Mouse (Mus musculus) intestine, embryonic 14.5 days (tissue): ENCODE data around the gene Ahsg. TPM values are rescaled to one million over a fixed set of nuclear protein-coding genes. Genes with fewer than 3 reads are reported as not detected.
"Not testable (repeated sequence)": the region's sequence is repeated elsewhere in the genome, so short reads cannot be mapped to it uniquely, and the experiment has no call there.

Experiments used
- ATAC-seq: fragments of 200-750 bp; cut with Nextera tagmentation; replicated peaks from 2 replicates; pipeline ENCODE4 v1.8.0; 2017; ENCODE audit warnings: low read depth, moderate number of reproducible peaks, moderate TSS enrichment, moderate library complexity; ENCODE audit not compliant: low FRiP score, low TSS enrichment
- DNase-seq: peaks from one replicate; pipeline ENCODE4 v3.0.0-alpha.2; 2018; ENCODE audit warnings: low spot score
- H3K27ac ChIP-seq: fragments of 300-500 bp; sonication (generic); 2 replicates; pipeline ENCODE4 v1.5.1; 2014; ENCODE audit warnings: low read depth, mild to moderate bottlenecking, control low read depth
- H3K27me3 ChIP-seq: fragments of 300-500 bp; sonication (generic); replicated peaks from 2 replicates; pipeline ENCODE4 v1.6.1; 2014; ENCODE audit warnings: low read length, control low read depth; ENCODE audit not compliant: control insufficient read depth, insufficient read depth
- H3K36me3 ChIP-seq: fragments of 300-500 bp; sonication (generic); 2 replicates; pipeline ENCODE4 v1.6.1; 2014; ENCODE audit warnings: low read length, control low read depth; ENCODE audit not compliant: control insufficient read depth, insufficient read depth
- H3K4me1 ChIP-seq: fragments of 300-500 bp; sonication (generic); replicated peaks from 2 replicates; pipeline ENCODE4 v1.6.1; 2014; ENCODE audit warnings: low read length, control low read depth, mixed read lengths; ENCODE audit not compliant: control insufficient read depth, insufficient read depth
- H3K4me2 ChIP-seq: fragments of 300-500 bp; sonication (generic); 2 replicates; pipeline ENCODE4 v1.6.1; 2014; ENCODE audit warnings: low read length
- H3K4me3 ChIP-seq: fragments of 300-500 bp; sonication (generic); 2 replicates; pipeline ENCODE4 v1.5.1; 2014; ENCODE audit warnings: low read depth, low read length, control low read depth, mixed read lengths
- H3K9ac ChIP-seq: fragments of 300-500 bp; sonication (generic); 2 replicates; pipeline ENCODE4 v1.6.1; 2014; ENCODE audit warnings: mild to moderate bottlenecking, low read length
- H3K9me3 ChIP-seq: fragments of 300-500 bp; sonication (generic); 2 replicates; pipeline ENCODE4 v1.6.1; 2016; ENCODE audit warnings: low read length, control low read depth; ENCODE audit not compliant: control insufficient read depth
- WGBS: fragments of 180-500 bp; shearing (Covaris S2); extraction: QIAGEN DNeasy Blood & Tissue Kit; methylation state at CpG from one replicate; pipeline ENCODE4 v1.1.7; 2014; 5-methylcytosine and 5-hydroxymethylcytosine counted together
- polyA plus RNA-seq: library from polyadenylated mRNA; unstranded; fragments of >200 nt; fragmentation: Nextera tagmentation; extraction: Ambion mirVana; gene quantifications from 2 replicates; pipeline ENCODE4 v1.2.1, GENCODE M21; 2014

Gene Ahsg
- polyA plus RNA-seq, 1 experiment from 2014 or later, result 0.43 TPM

DNA sequence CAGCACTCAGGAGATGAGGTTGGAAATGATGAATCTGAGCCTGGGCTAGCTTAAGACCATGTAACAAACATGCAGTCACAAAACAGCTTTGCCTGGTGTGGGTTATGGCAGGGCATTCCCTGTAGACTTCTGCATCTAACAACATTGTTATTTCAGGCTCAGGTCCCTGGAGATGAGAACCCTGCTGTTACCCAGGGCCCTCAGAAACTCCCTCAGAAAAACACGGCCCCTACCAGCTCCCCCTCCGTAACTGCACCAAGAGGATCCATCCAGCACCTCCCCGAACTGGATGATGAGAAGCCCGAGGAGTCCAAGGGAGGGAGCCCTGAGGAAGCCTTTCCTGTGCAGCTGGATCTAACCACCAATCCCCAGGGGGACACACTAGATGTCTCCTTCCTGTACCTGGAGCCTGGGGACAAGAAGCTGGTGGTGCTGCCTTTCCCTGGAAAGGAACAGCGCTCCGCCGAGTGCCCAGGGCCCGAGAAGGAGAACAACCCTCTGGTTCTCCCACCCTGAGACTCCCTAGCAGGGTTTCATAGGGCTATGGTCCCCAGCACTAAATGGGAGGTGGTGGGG, 48.1 kb downstream of the Ahsg start:
- WGBS, result 83% methylated on average over 8 of the region's 8 CpGs

DNA sequence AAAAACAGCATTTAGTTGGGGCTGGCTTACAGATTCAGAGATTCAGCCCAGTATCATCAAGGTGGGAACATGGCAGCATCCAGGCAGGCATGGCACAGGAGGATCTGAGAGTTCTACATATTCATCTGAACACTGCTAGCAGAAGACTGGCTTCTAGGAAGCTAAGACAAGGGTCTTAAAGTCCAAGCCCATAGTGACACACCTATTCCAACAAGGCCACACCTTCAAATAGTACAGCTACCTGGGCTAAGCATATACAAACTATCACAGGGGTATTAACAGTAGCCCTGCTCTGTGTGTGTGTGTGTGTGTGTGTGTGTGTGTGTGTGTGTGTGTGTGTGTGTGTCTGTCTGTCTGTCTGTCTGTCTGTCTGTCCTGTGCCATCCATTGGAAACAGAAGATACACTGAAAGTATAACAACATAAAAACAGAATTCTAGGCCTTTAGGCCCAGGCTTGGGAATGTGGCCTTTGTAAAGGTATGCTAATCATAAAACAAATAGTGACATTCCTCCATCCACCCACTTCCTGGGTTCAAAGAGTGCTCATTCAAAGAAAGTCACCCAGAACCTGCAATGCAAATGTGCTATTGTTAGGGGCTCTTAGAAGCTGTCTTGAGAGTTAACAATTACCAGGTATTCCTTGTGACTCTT, 50.9 kb downstream of the Ahsg start:
- ATAC-seq, DNase-seq, H3K9me3 ChIP-seq, H3K36me3 ChIP-seq, H3K9ac ChIP-seq, H3K4me3 ChIP-seq, H3K27me3 ChIP-seq, H3K4me1 ChIP-seq, H3K27ac ChIP-seq, H3K4me2 ChIP-seq: not testable (repeated sequence)

More for the DNA sequence above, 48.1 kb downstream of the Ahsg start:
- H3K4me1 ChIP-seq, result no peaks in the 10 kb centered on the region
- no peak for ATAC-seq
- H3K9ac ChIP-seq, result no peak overlapping the region
- DNase-seq, result no peak
- H3K36me3 ChIP-seq, result no peaks in the 10 kb centered on the region
- no peak overlapping the region for H3K27ac ChIP-seq
- H3K4me2 ChIP-seq, result no peak overlapping the region
- H3K27me3 ChIP-seq, result no peaks in the 10 kb centered on the region
- H3K4me3 ChIP-seq, result no peak overlapping the region
- no peaks in the 10 kb centered on the region for H3K9me3 ChIP-seq

GRCm38 (mm10) chr16:22947371-22947770, 56.3 kb downstream of the Ahsg start:
- no peaks in the 10 kb centered on the region for H3K4me1 ChIP-seq
- no peak overlapping the region for H3K9ac ChIP-seq
- no peak overlapping the region for H3K4me2 ChIP-seq
- 80% methylated on average over 2 of the region's 2 CpGs for WGBS
- H3K27me3 ChIP-seq, result no peaks in the 10 kb centered on the region
- no peak for DNase-seq
- no peak overlapping the region for H3K27ac ChIP-seq
- H3K9me3 ChIP-seq, result no peaks in the 10 kb centered on the region
- no peak for ATAC-seq
- H3K4me3 ChIP-seq, result no peak overlapping the region
- H3K36me3 ChIP-seq, result no peaks in the 10 kb centered on the region

Other genes with a start within 250 kb of the Ahsg start
- gene Dgkg, start 234.1 kb upstream of the Ahsg start, polyA plus RNA-seq, result 3.2 and 3.5 TPM in 2 replicates
- not detected in 2 replicates for gene Crygs, start 79.7 kb upstream of the Ahsg start, polyA plus RNA-seq
- 28.9 and 31.9 TPM in 2 replicates for gene Tbccd1, start 33.6 kb upstream of the Ahsg start, polyA plus RNA-seq
- 83.1 and 94.1 TPM in 2 replicates for gene Dnajb11, start 33.4 kb upstream of the Ahsg start, polyA plus RNA-seq
- not detected in 2 replicates for gene Fetub, start 27.1 kb downstream of the Ahsg start, polyA plus RNA-seq
- gene Hrg, start 59.8 kb downstream of the Ahsg start, polyA plus RNA-seq, result 0.13 TPM in 1 of 2 replicates, not detected in the other
- gene Kng2, start 138.2 kb downstream of the Ahsg start, polyA plus RNA-seq, result not detected in 2 replicates
- gene Kng1, start 166.6 kb downstream of the Ahsg start, polyA plus RNA-seq, result not detected in 2 replicates
- gene Eif4a2, start 216.2 kb downstream of the Ahsg start, polyA plus RNA-seq, result 218 and 243 TPM in 2 replicates
- 126 and 136 TPM in 2 replicates for gene Rfc4, start 236.5 kb downstream of the Ahsg start, polyA plus RNA-seq